Mouse (Mus musculus) layer of hippocampus, postnatal 36 days (tissue): ENCODE measurements around the gene Arhgap44. TPM values are rescaled to one million over a fixed set of nuclear protein-coding genes. Genes with fewer than 3 reads are reported as not detected.
A peak's percentile ranks its signal among the peaks of the same experiment; 100 is the strongest.

Experiments
- DNase-seq, 2 experiments: peaks; one replicate each; pipeline ENCODE4 v3.0.0; 2022
- total RNA-seq, 2 experiments: library from RNA; stranded (reverse); gene quantifications; 2 replicates each; pipeline ENCODE4 v1.2.3; 2021

Arhgap44 gene
- total RNA-seq, 2 experiments from 2014 or later: 111 to 114 TPM

- DNase-seq: no peak
Measured at GRCm38 (mm10) chr11:65080274-65080673, 82.5 kb downstream of the Arhgap44 start.

GRCm38 (mm10) chr11:65069609-65070008 lies 93.2 kb downstream of the Arhgap44 start:
- DNase-seq: peak in 1 of 2 experiments; percentile 39

GRCm38 (mm10) chr11:65069051-65069450 lies 93.7 kb downstream of the Arhgap44 start:
- DNase-seq: no peak

GRCm38 (mm10) chr11:65065201-65065600 lies 97.6 kb downstream of the Arhgap44 start:
- no peak for DNase-seq

GRCm38 (mm10) chr11:65061437-65061836 lies 101.3 kb downstream of the Arhgap44 start:
- no peak for DNase-seq

GRCm38 (mm10) chr11:65059531-65059930 lies 103.2 kb downstream of the Arhgap44 start:
- DNase-seq: no peak

GRCm38 (mm10) chr11:65058224-65058908 lies 104.4 kb downstream of the Arhgap44 start:
- DNase-seq: no peak

GRCm38 (mm10) chr11:65055596-65055995 lies 107.2 kb downstream of the Arhgap44 start:
- no peak for DNase-seq

GRCm38 (mm10) chr11:65054216-65054615 lies 108.5 kb downstream of the Arhgap44 start:
- no peak for DNase-seq

GRCm38 (mm10) chr11:65050819-65051218 lies 111.9 kb downstream of the Arhgap44 start:
- DNase-seq: no peak

GRCm38 (mm10) chr11:65049090-65049489 lies 113.7 kb downstream of the Arhgap44 start:
- DNase-seq: no peak

- no peak for DNase-seq
Measured at GRCm38 (mm10) chr11:65040556-65040955, 122.2 kb downstream of the Arhgap44 start.

- no peak for DNase-seq
Measured at GRCm38 (mm10) chr11:65039517-65040095, 123.2 kb downstream of the Arhgap44 start.

- DNase-seq: no peak
Measured at GRCm38 (mm10) chr11:65038996-65039395, 123.8 kb downstream of the Arhgap44 start.

- no peak for DNase-seq
Measured at GRCm38 (mm10) chr11:65032221-65032620, 130.5 kb downstream of the Arhgap44 start.

GRCm38 (mm10) chr11:65030201-65030600 lies 132.6 kb downstream of the Arhgap44 start:
- no peak for DNase-seq

GRCm38 (mm10) chr11:65028049-65028448 lies 134.7 kb downstream of the Arhgap44 start:
- no peak for DNase-seq

GRCm38 (mm10) chr11:65022771-65023170 lies 140.0 kb downstream of the Arhgap44 start:
- no peak for DNase-seq

- DNase-seq: no peak
Measured at GRCm38 (mm10) chr11:65020744-65021143, 142.0 kb downstream of the Arhgap44 start.

GRCm38 (mm10) chr11:65016754-65017153 lies 146.0 kb downstream of the Arhgap44 start:
- no peak for DNase-seq

- DNase-seq: no peak
Measured at GRCm38 (mm10) chr11:65013906-65014305, 148.9 kb downstream of the Arhgap44 start.

- DNase-seq: no peak
Measured at GRCm38 (mm10) chr11:65006047-65006446, 156.7 kb downstream of the Arhgap44 start.

GRCm38 (mm10) chr11:65004836-65005235 lies 157.9 kb downstream of the Arhgap44 start:
- DNase-seq: no peak

- no peak for DNase-seq
Measured at GRCm38 (mm10) chr11:65003611-65004010, 159.2 kb downstream of the Arhgap44 start.
